Mouse (Mus musculus): ENCODE results near the gene Lrrn4cl.
"Not testable (repeated sequence)": the region's sequence is repeated elsewhere in the genome, so short reads cannot be mapped to it uniquely, and the experiment has no call there.

DNA sequence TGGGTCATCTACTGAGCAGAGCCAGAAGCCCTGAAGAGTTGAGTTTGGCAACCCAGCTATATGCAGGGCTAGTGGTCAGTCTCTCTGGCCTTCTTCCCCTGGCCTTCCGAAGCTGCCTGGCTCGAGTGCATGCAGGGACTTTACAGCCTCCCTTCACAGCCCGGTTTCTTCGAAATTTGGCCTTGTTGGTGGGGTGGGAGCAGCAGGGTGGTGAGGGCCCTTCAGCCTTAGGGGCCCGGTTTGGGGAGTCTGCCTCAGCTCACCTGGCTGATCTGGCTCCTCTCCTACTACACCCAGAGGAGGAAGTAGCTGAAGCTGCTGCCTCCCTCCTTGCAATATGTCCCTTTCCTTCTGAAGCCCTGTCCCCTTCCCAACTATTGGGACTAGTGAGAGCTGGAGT, 45.7 kb downstream of the Lrrn4cl start:
- TF ChIP-seq CTCF (IDR thresholded peaks at IDR 0.05; ENCODE audit: borderline replicate concordance, extremely low read depth, insufficient read depth, insufficient read length); POLR2A (IDR thresholded peaks at IDR 0.05; ENCODE audit: borderline replicate concordance, extremely low read depth, insufficient read depth, insufficient read length, poor library complexity, severe bottlenecking): not testable (repeated sequence)
